Mouse (Mus musculus) mature B cell (primary cell): ENCODE measurements around the gene Golgb1.

ENCODE experiments used
- in situ Hi-C: fragments of 300-500 bp; cut with MboI; formaldehyde crosslinking; loops from 2 replicates; pipeline ENCODE4 v1.14.3; 2019

The Golgb1 gene

DNA sequence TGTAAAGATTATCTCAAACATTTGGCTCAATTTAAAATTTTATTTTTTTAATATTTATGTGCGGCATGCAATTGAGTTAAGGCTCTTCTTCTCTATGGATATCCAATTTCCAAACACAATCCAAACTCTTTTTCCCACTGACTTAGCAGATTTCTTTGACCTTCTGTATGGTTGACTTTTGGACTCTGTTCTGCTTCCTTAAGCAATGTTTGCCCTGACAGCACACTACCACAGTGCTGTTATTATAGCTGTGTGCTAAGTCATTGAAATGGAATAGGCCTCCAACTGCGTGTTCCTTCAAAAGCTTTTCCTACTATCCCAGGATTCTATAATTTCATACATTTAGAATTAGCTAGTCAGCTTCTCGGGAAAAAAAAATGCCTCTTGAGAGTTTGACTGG, 68.7 kb downstream of the Golgb1 start:
- in situ Hi-C loops, result no loop called here

DNA sequence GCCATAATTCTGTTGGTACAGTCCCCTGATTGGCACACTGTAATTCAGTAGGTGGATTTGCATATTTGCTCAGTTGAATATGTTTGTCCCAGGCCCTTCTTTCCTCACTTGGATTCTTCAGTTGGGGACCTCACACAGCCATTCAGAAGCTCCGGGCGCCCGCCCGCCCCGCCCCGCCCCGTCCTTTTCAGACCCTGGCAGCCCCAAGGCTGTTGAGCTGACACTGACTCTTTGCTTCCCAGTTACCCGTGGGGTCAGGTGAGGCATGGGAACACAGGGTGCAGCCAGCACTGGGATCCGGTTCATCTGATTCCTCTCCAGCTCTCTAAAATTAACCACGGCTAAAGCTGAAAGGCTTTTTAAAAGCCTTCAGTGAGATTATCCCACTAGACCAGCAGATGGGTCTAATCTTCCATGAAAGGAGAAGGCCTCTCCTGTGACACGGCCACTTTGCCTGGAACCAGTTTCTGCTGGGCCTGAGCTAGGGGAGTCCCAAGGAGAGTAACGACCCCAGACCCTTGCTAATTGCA, 70.0 kb downstream of the Golgb1 start:
- in situ Hi-C loops, result no loop called here

DNA sequence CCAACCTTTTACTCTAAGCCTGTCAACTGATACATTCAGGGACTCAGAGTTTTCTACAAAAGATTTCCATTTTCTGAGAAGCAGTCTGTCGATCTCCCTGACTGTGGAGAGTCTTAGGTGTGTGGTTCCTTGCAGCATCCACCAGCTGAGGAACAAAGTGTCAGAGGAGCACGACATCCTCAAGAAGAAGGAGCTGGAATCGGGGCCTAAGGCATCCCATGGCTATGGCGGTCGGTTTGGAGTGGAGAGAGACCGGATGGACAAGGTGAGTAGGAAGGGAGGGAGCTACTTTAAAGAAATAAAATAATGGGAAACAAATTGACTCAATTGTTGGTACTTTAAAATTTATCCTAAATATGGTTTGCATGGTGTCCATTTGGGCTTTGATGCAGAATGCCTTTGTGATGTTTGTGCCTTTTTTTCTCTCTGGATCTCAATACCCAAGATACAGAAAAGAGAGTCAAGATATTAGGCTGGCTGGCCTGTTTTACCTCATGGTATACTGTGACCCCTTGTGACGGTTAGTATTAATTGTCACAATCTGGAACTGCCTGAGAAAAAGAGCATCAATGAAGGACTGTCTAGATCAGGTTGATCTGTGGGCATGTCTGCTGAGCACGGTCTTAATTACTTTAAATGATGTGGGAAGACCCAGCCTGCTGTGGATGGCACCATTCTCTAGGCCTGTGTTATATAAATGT, 71.7 kb downstream of the Golgb1 start:
- in situ Hi-C loops, result no loop called here

DNA sequence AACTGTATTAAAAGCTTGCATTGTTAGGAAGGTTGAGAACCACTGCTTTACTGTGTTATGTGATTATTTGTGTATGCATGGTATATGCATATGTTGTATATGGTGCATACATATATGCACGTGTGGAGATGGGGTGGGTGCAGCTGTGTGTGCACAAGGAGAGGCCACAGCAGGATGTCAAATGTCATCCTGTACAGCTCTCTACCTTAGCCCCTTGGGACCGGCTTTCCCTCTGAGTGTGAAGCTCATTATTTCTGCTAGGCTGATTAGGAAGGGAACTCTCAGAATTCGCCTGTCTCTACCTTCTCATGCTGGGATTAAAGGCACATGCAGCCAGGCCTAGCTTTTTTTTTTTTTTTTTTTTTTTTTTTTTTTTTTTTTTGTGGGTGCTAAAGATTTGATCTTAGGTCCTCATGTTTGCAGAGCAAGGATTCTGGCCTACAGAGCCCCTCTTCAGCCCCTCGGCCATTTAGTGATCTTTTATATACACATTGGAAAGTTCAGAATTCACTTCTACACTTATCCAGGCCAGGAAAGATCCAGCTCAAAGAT, 72.8 kb downstream of the Golgb1 start:
- in situ Hi-C loops, result no loop called here

DNA sequence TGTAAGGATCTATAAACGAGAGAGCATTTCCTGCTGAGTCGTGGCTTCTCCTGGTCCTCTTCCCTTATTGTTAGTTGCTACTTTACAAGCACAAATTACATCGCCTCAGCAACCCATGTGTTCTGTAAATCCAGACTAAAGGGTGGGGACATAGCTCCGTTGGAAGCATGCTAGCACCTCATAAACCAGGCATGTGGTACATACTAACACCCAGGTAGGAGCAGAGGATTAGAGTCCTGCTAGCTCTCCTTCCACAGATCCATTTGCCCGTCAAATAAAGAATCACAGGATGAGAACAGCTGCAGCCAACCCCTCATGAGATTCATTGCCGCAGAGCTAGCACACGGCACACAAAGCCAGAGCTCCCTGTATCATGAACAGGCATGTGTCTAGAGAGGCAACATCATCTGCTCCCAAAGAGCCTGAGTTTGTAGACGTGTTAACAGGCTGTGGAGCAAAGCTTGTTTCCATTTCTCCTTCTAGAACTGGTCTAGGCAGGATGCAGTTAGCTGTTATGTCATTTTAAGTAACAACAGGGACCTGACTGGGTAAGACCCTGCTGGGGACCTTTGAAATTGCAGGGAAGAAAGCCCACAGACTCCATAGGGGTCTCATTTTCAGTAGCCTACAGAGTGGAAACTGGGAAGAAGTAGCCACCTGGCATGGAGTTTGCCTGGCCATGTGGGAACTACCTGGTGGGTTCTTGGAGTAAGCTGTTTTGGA, 74.8 kb downstream of the Golgb1 start:
- in situ Hi-C loops, result no loop called here

DNA sequence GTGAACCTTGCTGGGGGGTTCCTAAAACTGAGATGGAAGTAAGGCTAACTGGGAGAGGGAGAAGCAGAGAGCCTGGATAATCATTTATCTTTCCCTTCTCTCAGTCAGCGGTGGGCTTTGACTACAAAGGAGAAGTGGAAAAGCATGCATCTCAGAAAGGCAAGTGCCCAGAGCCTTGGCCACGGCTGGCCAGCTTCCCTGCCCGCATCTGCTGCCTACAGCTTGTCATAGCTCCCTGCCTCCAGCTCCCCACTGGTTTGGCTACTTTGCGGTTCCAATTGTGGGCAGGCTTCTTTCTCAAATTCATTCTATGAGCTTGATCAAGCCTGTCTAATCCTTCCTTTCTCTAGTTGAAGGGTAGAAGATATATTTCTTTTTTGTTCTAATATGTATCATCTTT, 76.1 kb downstream of the Golgb1 start:
- in situ Hi-C loops, result no loop called here

DNA sequence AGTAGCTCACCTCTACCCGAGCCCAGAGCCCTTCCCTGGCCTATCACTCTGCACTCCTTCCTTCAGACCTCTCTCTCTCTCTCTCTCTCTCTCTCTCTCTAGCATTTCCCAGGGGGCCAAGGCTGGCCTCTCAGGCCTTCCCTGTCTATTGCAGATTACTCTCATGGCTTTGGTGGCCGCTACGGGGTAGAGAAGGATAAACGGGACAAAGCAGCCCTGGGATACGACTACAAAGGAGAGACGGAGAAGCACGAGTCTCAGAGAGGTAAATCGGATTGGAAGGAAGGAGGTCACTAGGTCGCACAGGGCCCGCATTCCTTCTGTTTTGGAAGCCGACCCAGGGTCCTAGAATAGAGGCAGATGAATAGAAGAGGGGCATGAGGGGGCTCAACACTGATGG, 80.2 kb downstream of the Golgb1 start:
- in situ Hi-C loops, result no loop called here

DNA sequence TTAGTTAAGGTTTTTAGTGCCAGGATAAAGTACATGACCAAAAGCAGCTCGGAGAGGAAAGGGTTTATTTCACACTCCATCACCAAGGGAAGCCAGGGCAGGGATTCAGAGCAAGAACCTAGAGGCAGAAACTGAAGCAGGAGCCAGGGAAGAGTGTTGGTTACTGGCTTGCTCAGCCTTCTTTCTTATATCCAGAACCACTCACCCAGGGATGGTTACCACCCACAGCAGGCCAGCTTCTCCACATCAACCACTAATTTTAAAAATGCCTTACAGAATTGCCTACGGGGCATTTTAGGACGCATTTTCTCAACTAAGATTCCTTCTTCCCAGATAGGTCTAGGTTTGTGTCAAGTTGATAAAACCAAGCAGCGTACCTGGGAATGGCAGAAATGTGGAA, 88.5 kb downstream of the Golgb1 start:
- in situ Hi-C loops, result no loop called here

DNA sequence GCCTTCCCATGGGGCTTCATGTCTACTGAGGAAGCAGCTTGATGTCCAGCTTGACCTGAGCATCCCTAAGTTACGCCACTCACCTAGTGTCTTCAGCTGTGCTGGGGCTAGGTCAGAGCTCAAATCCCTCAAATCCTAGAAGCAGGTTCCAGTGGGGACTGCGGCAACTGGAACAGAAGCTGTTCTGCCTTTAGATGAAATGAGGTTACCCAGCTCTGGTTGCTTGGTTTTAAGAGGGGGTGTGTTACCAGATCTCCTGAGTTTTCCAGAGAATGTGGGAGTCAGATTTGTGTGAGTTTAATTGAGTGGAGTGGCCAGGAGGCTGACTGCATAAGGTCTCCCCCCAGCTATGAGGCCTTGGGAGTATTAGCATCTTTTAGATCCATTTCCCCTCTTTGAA, 104.2 kb downstream of the Golgb1 start:
- in situ Hi-C loops, result no loop called here
